Mouse (Mus musculus): ENCODE data around the gene Adh6b.
"Not testable (repeated sequence)": the region's sequence is repeated elsewhere in the genome, so short reads cannot be mapped to it uniquely, and the experiment has no call there.

Gene Adh6b

GRCm38 (mm10) chr3:138360721-138361120, 19.1 kb downstream of the Adh6b start:
- DNase-seq (ENCODE audit: low spot score in 2 of 2): no peak

- no peak for DNase-seq (ENCODE audit: low spot score in 2 of 2)
Measured at GRCm38 (mm10) chr3:138362920-138363319, 21.3 kb downstream of the Adh6b start.

DNA sequence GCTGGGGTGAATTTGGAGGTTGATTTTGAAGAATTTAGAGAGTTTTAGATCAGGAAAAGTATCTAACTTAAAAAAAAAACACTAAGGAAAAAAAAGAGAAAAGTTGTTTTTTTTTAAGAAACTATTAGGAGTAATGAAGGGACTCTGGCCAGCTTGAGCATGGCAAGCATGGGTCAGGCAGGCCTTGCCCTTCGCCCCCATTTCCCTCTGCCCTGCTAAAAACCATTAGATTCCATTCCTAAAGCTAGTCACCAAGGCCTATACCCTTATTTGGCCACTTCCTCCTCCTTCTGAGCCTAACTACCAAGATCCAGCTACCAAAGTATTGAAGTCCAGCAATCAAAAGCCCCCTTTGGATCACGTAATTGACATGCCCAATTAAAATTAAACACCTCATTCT, 24.6 kb downstream of the Adh6b start:
- no peak for DNase-seq (ENCODE audit: low spot score in 2 of 2)

- DNase-seq (ENCODE audit: low spot score in 2 of 2): no peak
Measured at GRCm38 (mm10) chr3:138369546-138369945, 28.0 kb downstream of the Adh6b start.

GRCm38 (mm10) chr3:138370289-138370688, 28.7 kb downstream of the Adh6b start:
- not testable (repeated sequence) for DNase-seq (ENCODE audit: low spot score in 2 of 2)

DNA sequence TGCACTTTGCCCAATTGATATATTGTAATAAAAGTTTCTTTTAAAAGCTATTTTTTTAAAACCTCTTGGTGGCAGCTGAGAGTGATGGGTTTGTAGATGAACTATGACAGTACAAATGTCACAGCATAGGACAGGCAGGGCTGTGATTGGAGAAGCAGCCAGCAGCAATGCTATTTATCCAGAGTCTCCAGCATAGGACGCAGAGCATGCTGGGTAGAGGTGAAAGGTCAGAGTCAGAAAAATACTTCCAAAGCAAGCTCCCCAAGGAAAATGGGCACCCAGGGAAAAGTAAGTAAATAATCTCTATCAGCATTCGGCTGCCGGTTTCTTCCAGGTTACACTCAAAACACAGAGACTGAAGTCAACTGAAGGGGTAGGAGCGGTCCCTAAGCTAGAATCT, 32.3 kb downstream of the Adh6b start:
- DNase-seq (ENCODE audit: low spot score in 2 of 2): no peak

- no peak for DNase-seq (ENCODE audit: low spot score in 2 of 2)
Measured at GRCm38 (mm10) chr3:138375148-138375547, 33.6 kb downstream of the Adh6b start.

- DNase-seq (ENCODE audit: low spot score in 2 of 2): no peak
Measured at GRCm38 (mm10) chr3:138381133-138381532, 39.6 kb downstream of the Adh6b start.

DNA sequence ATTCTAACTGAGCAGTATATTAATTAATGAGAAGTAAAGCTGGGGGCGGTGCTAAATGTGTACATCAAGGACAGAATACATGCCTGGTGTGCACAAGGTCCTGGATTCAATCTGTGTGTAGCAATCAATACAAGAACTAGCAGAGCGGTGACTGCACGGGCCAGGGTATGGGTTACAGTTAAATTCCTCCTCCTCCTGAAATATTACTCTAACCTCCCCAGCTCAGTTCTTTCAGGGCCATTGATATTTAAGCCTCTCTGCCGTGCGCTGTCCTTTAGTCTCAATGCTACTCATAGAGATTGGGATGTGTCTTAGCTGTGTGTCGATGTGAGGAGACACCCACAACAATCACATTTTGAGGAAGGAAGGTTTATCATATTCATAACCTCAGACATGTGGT, 45.6 kb downstream of the Adh6b start:
- no peak for DNase-seq (ENCODE audit: low spot score in 2 of 2)

GRCm38 (mm10) chr3:138404872-138405271, 63.3 kb downstream of the Adh6b start:
- DNase-seq (ENCODE audit: low spot score in 2 of 2): no peak

DNA sequence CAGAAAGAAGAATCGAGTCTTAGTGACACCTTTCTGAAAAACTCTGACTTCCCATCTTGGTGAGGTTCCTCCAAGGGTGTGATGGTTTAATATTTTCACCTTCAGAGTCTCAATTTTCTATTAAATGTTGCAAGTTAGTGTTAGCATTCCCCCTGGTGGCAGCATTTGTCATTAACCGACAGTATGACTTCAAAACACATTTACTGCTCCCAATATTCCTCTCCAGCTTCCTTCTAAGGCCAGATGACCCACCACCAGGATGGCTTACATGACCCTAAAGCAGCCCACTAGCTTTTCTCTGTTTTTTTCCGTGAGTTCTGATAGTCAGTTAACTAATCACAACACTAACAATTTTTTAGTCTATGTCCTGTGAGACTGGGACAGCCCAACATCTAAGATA, 63.8 kb downstream of the Adh6b start:
- DNase-seq (ENCODE audit: low spot score in 2 of 2): peak in 1 of 2 experiments; percentile 58

- no peak for DNase-seq (ENCODE audit: low spot score in 2 of 2)
Measured at GRCm38 (mm10) chr3:138405840-138406239, 64.3 kb downstream of the Adh6b start.

GRCm38 (mm10) chr3:138407920-138408319, 66.3 kb downstream of the Adh6b start:
- DNase-seq (ENCODE audit: low spot score in 2 of 2): no peak
